Mouse (Mus musculus) layer of hippocampus, adult 9-11 months (tissue): ENCODE results near the gene Rab25.

Experiments used
- DNase-seq: peaks from one replicate; pipeline ENCODE4 v3.0.0; 2022

Rab25 gene

GRCm38 (mm10) chr3:88541622-88542401, 6.3 kb downstream of the Rab25 start:
- DNase-seq = no peak

GRCm38 (mm10) chr3:88540085-88540484, 8.0 kb downstream of the Rab25 start:
- DNase-seq = no peak

DNA sequence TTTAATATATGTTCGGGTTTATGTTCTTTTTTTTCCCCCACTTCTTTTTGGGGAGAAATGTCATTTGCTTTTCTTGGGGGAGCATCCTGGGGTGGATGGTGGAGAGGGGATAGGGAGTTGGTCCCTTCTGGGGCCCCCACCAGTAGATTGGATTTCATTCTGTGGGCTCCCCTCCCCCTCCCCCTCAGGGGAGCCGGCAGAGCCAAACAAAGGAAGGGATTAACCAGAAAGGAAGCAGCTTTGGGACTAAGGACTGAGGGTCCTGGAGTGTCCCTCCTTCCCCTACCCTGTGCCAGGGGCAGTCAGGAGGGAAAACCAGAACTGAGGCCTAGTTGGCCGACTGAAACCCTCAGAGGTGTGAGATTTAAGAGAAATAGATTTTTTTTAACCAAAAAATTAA, 8.7 kb downstream of the Rab25 start:
- DNase-seq = no peak

DNA sequence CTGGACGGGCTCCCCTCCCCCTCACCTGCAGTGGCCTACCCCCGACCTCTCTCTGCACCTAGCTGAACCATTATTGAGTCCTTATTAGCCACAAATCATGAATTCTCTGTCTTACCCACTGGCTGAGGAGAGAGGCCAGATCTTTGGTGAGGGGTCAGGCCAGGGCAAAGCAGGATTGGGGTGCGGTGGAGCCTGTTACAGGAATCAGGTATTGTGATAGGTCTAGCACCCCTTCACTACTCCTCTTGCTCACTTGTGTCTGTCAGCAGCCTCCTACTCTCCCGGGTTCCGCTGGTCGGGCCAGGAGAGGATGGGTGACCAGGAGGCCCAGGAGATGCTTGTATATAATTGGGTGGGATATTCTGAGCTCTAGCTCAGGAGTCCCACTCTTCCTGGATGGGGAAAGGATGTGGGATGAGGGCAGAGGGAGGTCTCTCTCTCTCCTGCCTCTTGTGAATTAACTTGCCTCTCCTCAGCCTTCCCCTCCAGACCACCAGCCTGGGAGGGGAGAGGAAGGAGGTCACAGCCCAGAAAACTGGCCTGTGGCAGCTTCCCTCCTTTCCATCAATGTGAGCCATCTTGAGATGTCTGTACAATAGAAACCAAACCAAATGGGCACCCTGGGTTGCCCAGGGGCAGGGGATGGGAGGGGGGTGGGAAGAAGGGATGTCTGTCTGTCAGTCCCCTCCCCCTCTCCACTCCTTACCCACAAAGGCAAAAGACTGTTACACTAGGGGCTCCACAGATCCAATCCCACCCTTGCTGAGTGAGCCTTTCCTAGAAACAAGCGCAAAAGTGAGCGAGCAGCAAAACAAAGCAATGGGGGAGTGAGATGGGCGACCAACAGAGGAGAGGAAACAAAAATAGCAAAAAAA, 9.6 kb downstream of the Rab25 start:
- no peak for DNase-seq

- no peak for DNase-seq
These were observed 11.0 kb downstream of the Rab25 start for GRCm38 (mm10) chr3:88537146-88537545.

DNA sequence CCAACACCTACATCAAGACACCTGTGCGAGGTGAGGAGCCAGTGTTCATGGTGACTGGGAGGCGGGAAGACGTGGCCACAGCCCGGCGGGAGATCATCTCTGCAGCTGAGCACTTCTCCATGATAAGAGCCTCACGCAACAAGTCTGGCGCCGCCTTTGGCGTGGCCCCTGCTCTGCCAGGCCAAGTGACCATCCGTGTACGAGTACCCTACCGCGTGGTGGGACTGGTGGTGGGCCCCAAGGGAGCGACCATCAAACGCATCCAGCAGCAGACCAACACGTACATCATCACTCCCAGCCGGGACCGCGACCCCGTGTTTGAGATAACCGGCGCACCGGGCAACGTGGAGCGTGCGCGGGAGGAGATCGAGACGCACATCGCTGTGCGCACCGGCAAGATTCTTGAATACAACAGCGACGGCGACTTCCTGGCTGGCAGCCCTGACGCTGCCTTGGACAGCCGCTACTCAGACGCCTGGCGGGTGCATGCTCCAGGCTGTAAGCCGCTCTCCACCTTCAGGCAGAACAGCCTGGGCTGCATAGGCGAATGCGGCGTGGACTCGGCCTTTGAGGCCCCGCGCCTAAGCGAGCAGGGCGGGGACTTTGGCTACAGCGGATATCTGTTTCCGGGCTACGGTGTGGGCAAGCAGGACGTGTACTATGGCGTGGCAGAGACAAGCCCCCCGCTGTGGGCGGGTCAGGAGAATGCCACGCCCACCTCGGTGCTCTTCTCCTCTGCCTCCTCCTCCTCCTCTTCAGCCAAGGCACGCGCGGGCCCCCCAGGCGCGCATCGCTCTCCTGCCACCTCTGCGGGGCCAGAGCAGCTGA, 11.8 kb downstream of the Rab25 start:
- peak; percentile 88 for DNase-seq

DNA sequence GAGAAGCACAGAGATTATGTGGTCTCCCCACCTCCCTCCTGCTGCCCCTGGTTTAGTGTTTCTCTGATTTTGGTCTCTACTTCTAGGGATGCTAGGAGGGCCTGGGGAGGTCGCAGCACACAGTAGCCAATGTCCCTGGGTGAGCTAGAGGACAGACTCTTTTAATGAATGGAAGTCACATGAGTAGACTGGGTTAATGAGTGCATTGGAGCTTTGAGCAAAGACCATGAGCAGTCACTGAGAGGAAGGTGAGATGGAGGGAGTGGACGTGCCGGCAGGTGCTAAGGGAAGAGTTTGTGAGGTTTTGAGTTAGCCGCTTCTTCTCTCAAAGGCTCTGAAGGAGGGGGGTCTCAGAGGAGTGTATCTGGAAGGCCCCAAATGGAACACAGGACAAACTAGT, 12.6 kb downstream of the Rab25 start:
- no peak for DNase-seq

- DNase-seq = no peak
These were observed 13.1 kb downstream of the Rab25 start for GRCm38 (mm10) chr3:88535005-88535404.

GRCm38 (mm10) chr3:88533706-88534105, 14.4 kb downstream of the Rab25 start:
- no peak for DNase-seq

- no peak for DNase-seq
These were observed 15.2 kb downstream of the Rab25 start for GRCm38 (mm10) chr3:88532689-88533511.

DNA sequence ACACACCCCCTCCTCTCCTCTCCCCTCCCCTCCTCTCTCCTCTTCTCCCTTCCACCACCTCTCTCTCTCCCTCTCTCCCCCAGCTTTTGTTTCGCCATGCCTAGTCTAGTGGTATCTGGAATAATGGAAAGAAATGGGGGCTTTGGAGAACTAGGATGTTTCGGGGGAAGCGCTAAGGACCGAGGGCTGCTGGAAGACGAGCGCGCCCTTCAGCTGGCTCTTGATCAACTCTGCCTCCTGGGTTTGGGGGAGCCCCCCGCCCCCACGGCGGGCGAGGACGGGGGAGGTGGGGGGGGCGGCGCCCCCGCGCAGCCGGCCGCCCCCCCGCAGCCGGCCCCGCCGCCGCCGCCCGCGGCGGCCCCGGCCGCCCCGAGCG, 15.8 kb downstream of the Rab25 start, which contains the start of gene Mex3a:
Gene Mex3a, plus strand, starts transcription at position 97 of the 376 bp plus-strand sequence.
- DNase-seq = no peak

DNA sequence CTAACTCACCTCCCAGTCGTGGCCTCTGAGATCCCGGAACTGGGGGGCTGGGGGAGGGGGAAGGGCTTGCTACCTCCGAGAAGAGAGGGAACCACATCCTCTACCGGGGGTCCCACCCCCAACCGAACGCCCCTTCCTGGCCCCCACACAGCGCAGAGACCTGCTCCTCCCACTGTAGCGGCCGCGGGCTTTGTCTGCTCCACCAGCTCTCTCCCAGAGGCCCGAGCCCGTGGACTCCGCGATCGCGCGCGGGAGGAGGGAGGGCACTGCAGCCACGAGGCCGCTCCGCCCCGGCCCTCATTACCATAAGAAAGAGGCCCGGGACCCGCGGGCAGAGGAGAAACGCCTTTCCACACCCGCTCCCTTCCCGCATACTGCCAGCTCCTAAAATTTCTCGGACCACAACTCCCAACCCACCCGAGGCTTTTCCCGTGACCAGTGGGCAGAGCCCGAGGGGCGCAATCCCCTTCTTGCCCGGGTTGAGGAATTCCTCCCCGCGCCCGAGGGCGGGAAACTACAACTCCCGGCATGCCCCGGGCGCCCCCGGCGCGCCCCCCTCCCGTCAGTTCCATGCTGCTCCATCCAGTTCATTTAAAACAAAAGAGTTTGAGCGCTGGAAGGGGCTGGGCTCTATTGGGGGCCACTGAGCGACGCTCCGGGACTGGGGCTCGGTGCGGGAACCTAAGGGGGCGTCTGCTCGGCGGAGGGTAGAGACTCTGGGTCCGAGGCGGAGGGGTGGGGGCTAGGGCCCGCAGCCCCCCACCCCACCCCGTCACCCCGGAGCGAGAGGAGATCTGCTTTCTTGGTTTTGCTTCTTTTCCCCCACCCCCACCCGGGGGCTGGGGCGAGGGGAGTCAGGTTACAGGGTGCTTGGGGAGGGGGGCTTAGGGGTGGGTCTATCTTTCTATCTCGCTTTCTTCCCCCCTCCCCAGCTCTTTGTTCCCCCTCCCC, 16.5 kb downstream of the Rab25 start:
- peak; percentile 83 for DNase-seq

GRCm38 (mm10) chr3:88530082-88530864, 17.8 kb downstream of the Rab25 start:
- DNase-seq = no peak

DNA sequence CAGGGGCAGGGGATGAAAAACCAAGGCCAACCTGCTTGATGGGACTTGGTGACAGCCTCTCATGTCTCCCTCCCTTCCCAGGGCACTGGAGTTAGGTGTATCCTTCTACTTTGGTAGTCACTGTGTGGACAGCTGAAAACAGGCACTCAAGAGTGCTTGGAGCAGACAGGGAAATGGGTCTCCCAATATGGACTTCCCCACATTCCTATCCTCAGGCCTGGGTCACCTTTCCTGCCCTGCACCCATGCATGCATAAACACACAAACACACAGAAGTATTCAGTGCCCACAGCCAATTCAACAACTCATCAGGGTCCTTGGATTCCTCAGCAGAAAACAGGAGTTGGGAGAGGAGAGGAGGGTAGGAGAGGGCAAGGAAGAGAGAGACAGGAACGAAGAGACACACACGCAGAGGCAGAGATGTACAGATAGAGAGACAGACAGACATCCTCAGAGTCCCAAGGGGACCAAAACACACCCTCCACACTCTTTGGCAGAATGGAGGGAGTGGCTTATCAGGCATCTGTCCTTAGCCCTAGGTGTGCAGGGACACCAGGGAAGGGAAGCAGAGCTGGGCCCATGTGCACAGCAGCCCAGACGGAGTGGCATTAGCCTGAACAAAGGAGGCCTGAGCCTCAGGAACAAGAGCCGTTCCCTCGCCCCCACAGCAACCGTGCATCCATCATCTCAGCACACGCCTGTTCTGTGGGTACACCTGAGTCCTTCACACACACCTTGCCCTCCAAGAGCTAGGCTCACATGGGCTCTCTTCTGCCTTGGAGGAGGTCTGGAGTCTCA, 18.7 kb downstream of the Rab25 start:
- no peak for DNase-seq

DNA sequence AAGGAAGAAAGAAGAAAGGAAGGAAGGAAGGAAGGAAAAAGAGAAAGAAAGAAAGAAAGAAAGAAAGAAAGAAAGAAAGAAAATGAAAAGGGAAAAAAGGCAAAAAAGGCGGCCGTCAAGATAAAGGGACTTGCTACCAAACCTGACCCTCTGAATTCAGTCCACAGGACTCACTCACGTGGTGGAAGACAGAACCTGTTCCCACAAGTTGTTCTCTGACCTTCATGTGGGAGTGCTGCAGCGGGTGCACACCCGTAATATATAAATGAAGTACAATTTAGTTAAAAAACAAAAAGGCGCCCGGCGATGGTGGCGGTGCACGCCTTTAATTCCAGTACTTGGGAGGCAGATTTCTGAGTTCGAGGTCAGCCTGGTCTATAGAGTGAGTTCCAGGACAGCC, 19.5 kb downstream of the Rab25 start:
- DNase-seq = no peak

DNA sequence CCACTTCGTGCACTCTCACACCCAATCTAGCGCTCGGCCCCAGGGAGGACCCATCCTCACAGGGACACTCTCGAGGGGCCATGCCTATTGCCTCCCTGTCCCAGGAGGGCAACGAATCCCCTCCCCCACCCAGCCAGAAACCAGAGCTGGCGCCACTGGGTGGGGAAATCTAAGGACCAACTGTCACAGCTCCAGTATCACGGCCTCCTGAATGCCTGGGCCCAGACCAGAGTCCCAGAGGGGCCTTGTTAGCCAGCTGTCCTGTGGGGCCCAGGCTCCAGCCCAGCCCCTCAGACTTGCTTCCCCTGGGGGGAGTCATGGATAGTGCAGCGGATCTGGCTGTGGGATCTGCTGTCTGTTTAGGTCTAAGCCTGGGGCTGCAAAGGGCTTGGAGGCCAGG, 20.5 kb downstream of the Rab25 start:
- no peak for DNase-seq

GRCm38 (mm10) chr3:88526157-88527131, 21.7 kb downstream of the Rab25 start:
- peak; percentile 81 for DNase-seq

DNA sequence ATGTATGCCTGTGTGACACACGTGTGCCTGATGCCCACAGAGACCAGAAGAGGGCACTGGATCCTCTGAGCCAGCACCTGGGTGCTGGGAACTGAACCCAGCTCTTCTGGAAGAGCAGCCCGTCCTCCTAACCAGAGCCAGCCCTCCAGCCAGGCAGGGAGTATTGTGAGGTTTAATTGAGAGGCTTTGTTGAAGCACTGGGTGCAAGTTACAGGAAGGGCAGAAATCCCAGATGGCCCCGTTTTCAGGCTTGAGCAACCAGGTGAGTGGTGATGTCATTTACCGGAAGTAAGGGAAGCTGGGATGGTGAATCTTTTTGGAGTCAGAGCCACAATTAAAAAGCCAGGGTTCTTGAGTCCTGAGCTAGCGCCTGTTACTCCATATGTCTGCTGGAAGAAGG, 23.1 kb downstream of the Rab25 start:
- no peak for DNase-seq
